Mouse (Mus musculus) G1E (cell line): ENCODE measurements at regions not wholly inside any gene's neighbourhood (a gene's known extent, or its start where the extent isn't known, plus 50 kb on each side); places are given as distances from the start of the nearest gene placed in this dataset.

Experiments used
- CTCF ChIP-seq: IDR thresholded peaks from 2 replicates; pipeline ENCODE4 v1.5.1; 2012; ENCODE audit warnings: low read depth, low read length, inconsistent platforms, mixed read lengths
- POLR2AphosphoS5 ChIP-seq: IDR thresholded peaks from 2 replicates; pipeline ENCODE4 v1.6.1; 2012; ENCODE audit warnings: low read depth, low read length, inconsistent platforms; ENCODE audit not compliant: insufficient replicate concordance
- TAL1 ChIP-seq: conservative IDR thresholded peaks from 2 replicates; pipeline ENCODE4 v1.6.1; 2012; ENCODE audit warnings: low read depth, low read length, inconsistent platforms, mixed read lengths

DNA sequence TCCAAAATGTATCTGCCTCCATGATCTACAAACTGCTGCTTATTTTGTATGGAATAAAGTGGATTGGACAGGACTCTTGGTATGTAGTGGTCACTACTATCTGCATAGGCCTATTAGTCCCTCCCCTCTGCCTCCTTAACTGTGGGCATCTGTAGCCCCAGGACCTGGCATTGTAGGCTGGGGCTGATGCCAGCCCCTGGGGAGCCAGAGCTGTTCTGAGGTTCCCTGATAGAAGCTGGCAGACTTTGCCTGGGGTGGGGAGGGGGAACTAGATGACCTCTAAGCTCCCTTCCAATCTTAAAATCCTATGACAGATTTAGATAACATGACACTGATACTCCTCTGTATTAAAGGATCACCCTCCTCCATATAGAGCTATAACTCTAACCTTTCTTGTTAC lies 491.2 kb upstream of the Klhl29 start:
- no peak for TF ChIP-seq CTCF
- TF ChIP-seq POLR2AphosphoS5, result no peak
- no peak for TF ChIP-seq TAL1
